Mouse (Mus musculus): ENCODE measurements around the gene Creb3l1.

Gene Creb3l1

DNA sequence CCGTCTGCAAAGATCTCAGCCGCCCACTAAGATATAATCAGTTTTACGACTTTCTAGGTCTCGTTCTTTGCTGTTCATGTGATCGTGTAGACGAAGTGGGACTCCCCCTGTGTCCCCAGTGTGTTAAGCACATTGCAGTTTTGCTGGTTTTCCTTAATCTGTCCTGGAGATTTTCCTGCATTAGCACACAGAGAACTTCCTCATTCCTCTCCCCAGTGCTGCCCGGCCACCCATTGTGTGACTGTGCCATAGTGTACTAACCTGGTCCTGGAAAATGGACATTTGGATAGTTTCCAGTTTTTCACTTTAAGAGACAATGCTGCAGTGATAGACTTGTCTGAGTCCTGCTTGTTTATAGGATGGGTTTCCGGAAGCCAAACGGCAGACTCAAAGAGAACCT, 10.0 kb upstream of the Creb3l1 start:
- DNase-seq (ENCODE audit: low spot score), result no peak

- no peak for DNase-seq (ENCODE audit: low spot score)
Measured at GRCm38 (mm10) chr2:92030554-92030953, 6.3 kb upstream of the Creb3l1 start.

DNA sequence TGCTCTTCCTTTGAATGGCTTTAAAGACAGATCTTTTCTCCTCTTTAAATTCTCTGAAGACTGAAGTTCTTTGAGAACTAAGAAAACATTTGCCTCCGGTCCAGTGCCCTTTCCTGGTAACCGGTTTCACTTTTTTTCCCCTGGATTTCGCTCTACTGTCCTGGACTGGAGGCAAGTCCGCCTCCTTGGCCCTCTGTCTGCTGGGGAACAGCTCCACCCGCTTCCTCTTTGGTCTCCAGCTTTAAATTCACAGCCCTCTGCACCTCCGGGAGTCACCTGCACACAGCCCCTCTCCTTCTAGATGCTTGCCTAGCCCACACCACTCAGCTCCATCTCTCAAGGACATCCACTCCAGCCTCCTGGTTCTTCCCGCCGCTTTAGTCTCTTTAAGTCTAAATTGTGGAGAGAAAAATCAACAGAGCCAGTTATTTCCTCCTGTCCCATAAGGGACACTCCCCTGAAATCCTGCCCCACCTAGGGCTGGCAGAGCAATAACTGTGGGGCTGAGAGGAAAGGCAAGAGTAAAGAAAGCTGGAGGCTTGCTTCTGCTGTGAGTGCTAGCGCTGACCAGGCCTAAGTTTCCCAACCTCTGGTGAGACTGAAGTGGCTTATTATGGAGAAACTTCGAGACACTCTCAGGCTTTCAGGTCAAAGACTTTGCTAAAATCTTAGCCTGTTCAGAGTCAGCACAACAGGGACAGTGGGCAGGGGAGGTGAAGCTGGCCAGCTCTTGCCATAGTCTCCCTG, 5.3 kb upstream of the Creb3l1 start:
- no peak for DNase-seq (ENCODE audit: low spot score)

- DNase-seq (ENCODE audit: low spot score), result no peak
Measured at GRCm38 (mm10) chr2:92027811-92028590, 3.7 kb upstream of the Creb3l1 start.

DNA sequence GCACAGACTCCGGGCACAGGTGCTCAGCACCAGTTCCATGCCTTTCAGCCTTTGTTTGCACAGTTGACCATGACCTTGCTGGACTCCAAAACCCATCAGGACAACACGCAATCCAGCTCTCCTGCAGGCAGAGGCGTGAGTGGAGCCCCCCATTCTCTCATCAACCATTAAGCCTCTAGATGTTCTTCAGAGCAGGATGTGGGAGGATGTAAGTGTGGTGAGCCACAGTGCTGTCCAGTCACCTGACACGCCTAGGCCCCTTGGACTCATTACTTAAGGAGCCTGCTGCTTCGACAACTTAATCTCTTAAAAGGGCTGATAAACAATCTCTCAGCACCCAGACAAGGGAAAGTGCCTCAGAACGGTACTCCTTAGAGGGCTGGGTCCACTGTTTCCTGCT, 1.7 kb upstream of the Creb3l1 start:
- DNase-seq (ENCODE audit: low spot score), result no peak

- DNase-seq (ENCODE audit: low spot score), result no peak
Measured at GRCm38 (mm10) chr2:92025202-92025601, 900 bp upstream of the Creb3l1 start.

GRCm38 (mm10) chr2:92023362-92024273, 684 bp downstream of the Creb3l1 start:
- peak; percentile 70 for DNase-seq (ENCODE audit: low spot score)

DNA sequence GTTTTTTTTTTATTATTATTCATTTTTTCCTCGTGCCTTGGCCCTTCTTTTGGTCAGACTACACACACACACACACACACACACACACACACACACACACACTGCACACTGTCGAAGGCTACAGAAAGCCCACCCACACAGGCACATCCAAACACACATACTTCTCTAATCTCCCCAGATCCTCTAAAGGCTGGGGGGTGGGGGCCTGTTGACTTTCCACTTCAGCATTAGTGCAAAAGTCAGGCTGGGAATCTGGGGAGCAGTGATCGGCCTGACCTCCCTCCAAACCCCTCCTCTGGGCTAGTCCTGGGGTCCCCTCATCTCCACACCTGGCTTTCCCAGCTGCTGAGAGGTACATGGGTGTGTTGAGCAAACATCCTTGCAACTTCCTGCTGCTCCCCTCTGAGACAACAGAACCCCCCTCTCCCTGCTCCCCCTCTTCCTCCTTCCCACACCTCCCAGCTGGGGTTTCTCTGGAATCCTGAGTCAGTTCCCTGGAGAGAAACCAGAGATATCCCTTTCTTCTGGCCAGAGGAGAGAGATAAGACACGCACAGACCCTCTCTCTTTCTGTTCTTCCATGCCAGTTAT, 3.5 kb downstream of the Creb3l1 start:
- DNase-seq (ENCODE audit: low spot score), result no peak

GRCm38 (mm10) chr2:92017440-92017839, 6.9 kb downstream of the Creb3l1 start:
- DNase-seq (ENCODE audit: low spot score), result no peak

DNA sequence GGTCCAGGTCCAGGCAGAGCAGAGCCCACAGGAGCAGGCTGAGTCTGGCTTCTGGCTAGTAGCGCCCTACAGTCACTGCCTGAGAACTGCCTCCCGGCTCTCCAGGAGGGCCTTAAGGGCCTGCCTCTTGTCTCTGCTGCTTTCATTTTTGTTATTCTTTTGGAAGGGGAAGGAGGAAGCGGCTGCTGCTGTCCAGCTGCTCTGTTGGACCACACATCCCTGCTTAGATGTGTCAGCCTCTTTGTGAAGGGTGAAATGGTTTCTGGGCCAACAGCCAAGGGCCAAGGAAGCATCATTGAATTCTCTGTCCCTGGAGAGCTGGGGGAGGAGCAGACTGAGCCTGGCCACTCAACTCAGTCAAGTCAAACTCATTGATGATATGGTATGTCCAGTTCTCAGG, 7.3 kb downstream of the Creb3l1 start:
- peak; percentile 86 for DNase-seq (ENCODE audit: low spot score)

- no peak for DNase-seq (ENCODE audit: low spot score)
Measured at GRCm38 (mm10) chr2:92014891-92015290, 9.4 kb downstream of the Creb3l1 start.

DNA sequence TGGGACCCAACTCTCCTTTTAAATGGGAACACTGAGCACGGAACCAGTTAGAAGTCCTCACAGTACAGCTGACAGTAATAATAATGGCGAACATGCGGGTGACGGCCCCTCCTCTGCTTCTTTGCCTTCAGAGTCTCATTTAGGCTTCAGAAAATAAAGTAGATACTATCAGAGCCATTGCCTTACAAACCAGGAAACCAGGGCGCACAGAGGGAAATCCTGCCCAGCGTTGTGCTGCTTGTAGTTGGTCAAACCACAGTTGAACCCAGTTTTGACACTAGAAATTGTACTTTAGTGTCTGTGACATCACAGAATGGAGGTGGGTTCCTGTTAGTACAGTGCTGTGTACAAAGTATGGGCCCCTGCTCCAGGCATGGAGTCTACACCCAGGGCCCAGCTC, 10.1 kb downstream of the Creb3l1 start:
- DNase-seq (ENCODE audit: low spot score), result no peak

DNA sequence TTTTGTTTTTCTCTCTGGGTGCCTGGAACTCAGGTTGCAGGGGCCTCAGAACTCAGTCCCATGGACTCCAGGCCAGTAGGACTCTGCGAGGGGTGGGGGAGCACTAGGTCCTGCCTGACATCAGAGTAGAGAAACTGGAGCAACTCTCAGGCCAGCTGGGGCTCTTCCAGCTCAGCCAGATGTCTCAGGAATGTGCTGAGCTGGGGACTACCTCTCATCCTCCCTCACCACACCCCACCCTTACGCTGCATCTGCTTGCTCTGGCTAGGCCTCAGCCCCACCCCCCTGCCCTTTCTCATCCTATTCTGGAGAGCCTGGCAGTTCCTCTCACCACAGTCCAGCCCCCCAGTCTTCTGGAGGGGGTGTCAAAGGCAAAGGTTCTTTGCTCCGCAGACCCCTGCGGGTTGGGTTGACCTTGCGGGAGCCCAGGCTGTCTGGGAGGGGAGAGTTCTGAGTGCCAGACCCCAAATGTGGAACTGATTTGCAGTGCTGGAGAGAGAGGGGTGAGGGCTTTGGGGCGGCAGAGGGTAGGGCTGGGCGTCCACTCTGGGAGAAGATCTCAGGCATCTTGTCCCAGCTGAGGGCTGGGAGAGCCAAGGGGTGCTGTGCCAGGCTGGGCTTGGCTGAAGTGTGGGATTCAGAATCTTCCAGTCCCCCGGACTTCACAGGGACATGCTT, 11.4 kb downstream of the Creb3l1 start:
- peak; percentile 71 for DNase-seq (ENCODE audit: low spot score)

DNA sequence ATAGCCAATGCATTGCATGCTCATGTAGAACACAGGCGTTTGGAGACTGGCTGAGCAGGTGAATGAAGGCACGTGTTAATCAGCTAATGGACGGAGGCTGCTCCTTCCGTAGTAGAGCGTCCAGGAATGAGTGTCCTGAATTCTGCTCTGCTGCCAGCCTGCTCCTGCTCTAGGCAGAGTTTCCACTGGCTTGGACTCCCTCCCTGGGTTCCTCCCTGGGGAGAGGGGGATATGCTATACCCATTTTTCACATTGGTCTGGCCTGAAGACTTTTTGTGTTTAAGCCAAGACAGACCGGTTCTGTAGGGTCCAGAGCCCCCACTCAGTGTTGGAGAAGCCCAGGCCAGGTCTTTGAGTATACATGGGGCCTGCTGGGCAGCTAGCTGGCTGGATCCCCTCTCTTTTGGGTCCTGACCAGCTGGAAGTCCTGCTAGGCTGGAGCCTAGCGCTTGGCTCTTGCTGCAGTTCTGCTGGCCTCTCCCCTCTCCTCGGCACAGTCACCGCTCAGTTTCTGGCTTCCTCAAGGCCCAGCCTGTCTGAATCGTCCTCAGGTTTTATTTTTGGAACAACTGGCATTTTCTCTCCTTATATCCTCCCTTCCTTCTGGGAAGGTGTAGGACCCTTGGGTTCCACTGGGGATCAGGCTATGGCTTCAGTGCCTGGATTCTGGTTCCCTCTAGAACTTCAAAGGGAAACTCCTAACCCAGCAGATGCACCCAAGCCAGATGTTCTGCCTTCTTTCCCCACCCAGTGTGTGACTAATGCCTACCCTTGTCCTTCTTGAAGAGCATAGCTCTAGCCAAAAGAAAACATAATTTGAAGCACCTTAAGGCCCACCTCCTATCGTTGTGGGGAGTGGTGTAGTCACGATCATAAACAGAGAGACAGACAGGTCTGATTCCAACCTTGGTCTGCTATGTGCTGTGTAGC, 12.6 kb downstream of the Creb3l1 start:
- DNase-seq (ENCODE audit: low spot score), result no peak

DNA sequence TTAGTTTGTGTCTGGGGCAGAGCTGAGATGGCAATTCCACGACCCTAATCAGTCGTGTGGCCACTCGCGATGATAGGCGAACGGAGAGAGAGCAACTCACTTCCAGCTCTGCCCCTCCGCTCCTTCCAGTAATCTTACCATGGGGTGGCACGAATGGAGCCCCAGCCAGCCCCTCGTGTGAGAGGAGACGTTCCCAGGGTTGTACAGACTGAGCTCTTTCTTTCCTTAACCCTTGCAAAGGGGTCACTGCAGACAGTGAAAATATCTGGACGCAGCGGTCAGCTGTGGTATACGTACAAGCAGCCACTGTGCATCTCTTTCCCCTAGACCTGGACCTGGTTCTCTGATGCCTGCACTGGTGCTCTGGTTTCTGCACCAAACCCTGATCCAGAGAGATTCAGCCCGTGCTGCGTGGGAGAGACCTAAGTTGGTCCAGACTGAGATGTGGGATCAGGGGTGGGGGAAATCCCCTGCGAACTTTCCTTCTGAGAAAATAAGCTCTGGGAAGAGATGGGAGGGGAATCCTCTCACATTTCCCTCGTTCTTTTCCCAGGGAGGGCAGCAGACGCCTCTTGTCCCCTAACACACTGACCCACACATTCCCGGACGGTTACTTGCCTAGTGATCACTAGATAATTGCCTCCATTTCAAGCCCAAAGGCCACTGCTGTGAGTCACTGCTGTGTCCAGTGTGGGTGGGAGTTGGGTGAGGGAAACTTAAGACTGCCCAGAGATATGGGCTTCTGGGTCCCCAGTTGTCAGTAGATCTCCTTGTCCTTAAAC, 15.5 kb downstream of the Creb3l1 start:
- no peak for DNase-seq (ENCODE audit: low spot score)

DNA sequence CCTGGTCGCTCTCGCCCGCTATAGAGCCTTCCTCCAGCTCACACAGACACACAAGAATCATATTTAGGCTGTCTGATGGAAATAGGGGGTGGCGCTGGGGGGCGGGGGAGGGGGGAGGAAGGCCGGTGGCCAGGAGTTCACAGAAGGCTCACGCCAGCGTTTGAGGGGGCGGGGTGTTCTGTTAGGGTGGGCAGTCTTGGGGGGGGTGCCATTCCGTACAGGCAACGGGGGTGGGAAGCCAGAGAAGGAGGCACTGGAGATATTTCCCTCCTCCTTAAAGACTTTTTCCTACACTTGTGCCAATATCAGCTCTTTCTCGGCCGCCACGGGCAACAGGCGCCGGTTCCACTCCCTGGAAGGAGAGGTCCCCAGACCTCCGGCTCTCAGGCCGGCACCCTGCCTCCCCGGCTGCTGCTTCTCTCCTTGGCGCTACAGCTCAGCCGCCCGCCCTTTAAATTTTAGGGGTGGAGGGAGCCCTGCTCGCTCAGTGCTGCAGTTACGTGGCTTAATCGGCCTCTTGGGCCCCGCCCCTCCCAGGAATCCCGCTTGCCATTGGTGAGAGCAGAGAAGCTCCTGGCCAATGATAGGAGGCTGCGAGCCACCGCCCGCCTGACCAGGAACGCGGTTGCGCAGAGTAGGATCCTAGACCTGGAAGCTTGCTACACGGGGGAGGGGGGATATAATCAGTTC, 16.2 kb downstream of the Creb3l1 start:
- peak; percentile 96 for DNase-seq (ENCODE audit: low spot score)

DNA sequence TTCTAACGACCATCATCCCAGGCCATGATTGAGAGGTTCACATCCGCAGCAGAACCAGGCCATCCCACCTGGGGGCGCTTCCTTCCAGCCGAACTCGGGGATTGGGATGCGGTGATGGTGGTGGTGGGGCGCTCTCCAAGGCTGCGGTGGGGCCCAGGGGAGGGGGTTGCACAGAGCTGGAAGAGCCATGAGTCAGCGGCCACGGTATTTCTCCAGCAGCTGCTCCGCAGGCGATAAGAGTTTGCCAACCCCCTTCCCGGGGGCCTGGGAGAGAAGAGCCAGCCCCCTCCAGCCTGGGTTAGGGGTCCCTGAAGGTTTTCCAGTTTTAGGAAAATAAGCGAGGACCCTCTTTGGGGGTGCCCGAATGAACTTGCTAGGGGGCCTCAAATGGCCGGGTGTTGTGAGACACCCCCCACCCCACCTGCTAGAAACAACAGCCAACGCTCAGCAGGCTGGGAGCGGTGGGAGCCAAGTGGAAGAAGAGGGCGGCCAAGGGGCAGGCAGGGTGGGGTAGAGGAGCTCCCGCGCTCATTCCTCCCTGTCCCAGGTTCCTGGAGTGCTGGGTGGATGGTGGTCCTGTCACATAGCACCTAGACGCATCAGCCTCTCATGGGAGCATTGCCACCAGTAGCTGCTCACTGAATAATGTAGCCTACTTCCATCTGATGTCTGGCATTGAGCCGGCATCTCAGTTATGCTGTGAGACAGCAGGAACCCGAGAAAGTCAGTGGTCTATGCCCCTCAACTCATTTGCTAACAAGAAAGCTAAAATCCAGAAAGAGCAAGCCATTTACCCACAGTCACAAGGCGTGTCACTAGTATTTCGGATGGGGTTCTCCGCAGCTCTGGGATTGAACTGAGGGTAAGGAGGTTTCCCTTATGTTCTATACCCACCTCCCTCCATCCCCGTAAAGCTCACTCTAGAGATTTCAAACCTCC, 17.1 kb downstream of the Creb3l1 start:
- peak; percentile 86 for DNase-seq (ENCODE audit: low spot score)

DNA sequence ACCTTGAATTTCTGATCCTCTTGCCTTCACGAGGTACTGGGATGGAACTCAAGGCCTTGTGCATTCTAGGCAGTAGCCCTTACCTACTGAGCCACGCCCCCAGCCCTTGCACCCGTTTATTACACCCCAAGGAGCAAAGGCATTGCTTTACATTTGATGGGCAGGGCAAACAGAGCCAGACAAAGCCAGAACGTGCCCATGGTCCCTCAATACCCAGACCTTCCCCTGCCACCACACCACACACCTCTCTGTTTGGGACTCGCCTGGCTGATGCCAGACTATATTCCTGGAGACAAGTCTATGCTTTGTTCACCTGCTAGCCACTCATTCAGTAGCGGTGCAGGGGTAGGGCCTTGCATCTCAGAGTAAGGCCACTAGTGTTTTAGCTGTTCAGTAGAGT, 17.8 kb downstream of the Creb3l1 start:
- DNase-seq (ENCODE audit: low spot score), result no peak

Measured in testis, postnatal 10 days (tissue).